Mouse (Mus musculus) CH12.LX (cell line): ENCODE data around the gene Smarca4.

Experiments used
- MYC ChIP-seq: IDR thresholded peaks from 2 replicates; pipeline ENCODE4 v1.6.1; 2011; ENCODE audit warnings: low read depth, mild to moderate bottlenecking, improper control_type of control experiment, low read length
- USF1 ChIP-seq: IDR thresholded peaks from 2 replicates; pipeline ENCODE4 v1.6.1; 2014; ENCODE audit warnings: low read depth, mild to moderate bottlenecking, inconsistent platforms, low read length, improper control_type of control experiment

- TF ChIP-seq MYC (no peak), USF1 (no peak)
Observed at GRCm38 (mm10) chr9:21733989-21734388, 118.0 kb downstream of the Smarca4 start.
